Mouse (Mus musculus) testis, adult 2 months (tissue): ENCODE measurements around the gene Pbx3. TPM values are rescaled to one million over a fixed set of nuclear protein-coding genes. Genes with fewer than 3 reads are reported as not detected.

Experiments
- H3K27ac ChIP-seq: fragments of 200-500 bp; 2 replicates; pipeline ENCODE4 v1.5.1; 2012; ENCODE audit warnings: low read depth, low read length; ENCODE audit not compliant: control insufficient read depth, insufficient read depth
- H3K27me3 ChIP-seq: fragments of 200-500 bp; 2 replicates; pipeline ENCODE4 v1.6.1; 2012; ENCODE audit warnings: mild to moderate bottlenecking, low read length, moderate library complexity; ENCODE audit not compliant: control insufficient read depth, insufficient read depth
- H3K36me3 ChIP-seq: fragments of 200-500 bp; 2 replicates; pipeline ENCODE4 v1.6.1; 2012; ENCODE audit warnings: mild to moderate bottlenecking, low read length; ENCODE audit not compliant: control insufficient read depth, insufficient read depth
- H3K4me1 ChIP-seq: fragments of 200-500 bp; 2 replicates; pipeline ENCODE4 v1.6.1; 2012; ENCODE audit warnings: low read length; ENCODE audit not compliant: control insufficient read depth, insufficient read depth
- H3K4me3 ChIP-seq: fragments of 200-500 bp; 2 replicates; pipeline ENCODE4 v1.5.1; 2012; ENCODE audit warnings: low read depth, mild to moderate bottlenecking, low read length, moderate library complexity, mixed read lengths; ENCODE audit not compliant: control insufficient read depth
- CTCF ChIP-seq: fragments of 200-500 bp; IDR thresholded peaks from 2 replicates; pipeline ENCODE4 v1.5.1; 2012; ENCODE audit warnings: low read depth, mild to moderate bottlenecking, inconsistent platforms, low read length, moderate library complexity; ENCODE audit not compliant: control insufficient read depth, insufficient read depth, insufficient replicate concordance
- POLR2A ChIP-seq: fragments of 200-500 bp; IDR thresholded peaks from 2 replicates; pipeline ENCODE4 v1.6.1; 2012; ENCODE audit warnings: low read depth, mild to moderate bottlenecking, inconsistent platforms, low read length, moderate library complexity; ENCODE audit not compliant: control insufficient read depth
- polyA plus RNA-seq: library from polyadenylated mRNA; depleted of rRNA; stranded (reverse); fragments of >200 nt; gene quantifications from 2 replicates; pipeline ENCODE4 v1.2.3, GENCODE M21; 2012

Pbx3 gene
- polyA plus RNA-seq, 1 experiment = 5.9 TPM

DNA sequence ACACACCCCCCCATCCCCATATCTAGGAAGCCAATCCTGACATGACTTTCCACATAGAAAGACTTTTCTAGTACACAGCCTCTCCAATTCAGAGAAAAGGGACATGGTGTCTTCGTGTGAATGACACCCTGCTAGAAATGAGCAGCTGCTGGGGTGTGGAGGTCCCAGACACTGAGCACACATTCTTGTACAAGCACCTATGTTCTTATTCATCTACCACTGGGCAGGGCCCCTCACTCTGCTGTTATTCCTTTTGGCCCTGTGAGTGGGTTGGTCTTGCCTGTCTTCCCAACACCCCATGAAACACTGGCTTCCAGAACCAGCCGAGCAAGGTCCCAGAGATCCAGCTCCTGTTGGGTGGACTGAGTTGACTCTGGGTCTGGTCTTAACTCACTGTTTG lies 203.3 kb downstream of the Pbx3 start:
- no peak for TF ChIP-seq CTCF
- no peak for TF ChIP-seq POLR2A
- H3K4me1 ChIP-seq = no peaks in the 10 kb centered on the region
- H3K27ac ChIP-seq = no peak overlapping the region
- H3K36me3 ChIP-seq = no peaks in the 10 kb centered on the region
- H3K27me3 ChIP-seq = no peaks in the 10 kb centered on the region
- no peak overlapping the region for H3K4me3 ChIP-seq

DNA sequence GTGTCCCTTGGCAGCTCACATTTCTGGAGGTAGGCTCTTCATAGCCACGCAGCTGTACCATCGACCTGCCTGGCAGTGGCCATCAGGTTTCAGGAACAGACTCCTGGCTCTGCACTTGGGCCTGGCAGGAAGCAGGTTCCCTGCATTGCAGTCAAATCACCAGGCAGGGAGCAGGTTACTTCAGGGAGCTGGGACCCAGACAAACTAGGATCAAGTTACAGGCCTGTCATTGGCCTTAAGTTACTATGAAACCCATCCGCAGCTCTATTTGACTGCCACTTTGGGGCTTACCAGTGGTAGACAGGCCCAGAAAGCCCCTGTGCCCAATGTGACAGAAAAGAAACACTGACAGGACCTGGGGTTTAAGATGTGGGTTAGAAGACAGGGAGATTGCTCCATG lies 204.8 kb downstream of the Pbx3 start:
- TF ChIP-seq CTCF = no peak
- no peak for TF ChIP-seq POLR2A
- H3K4me3 ChIP-seq = no peak overlapping the region
- no peaks in the 10 kb centered on the region for H3K36me3 ChIP-seq
- H3K27me3 ChIP-seq = no peaks in the 10 kb centered on the region
- no peaks in the 10 kb centered on the region for H3K4me1 ChIP-seq
- H3K27ac ChIP-seq = no peak overlapping the region

DNA sequence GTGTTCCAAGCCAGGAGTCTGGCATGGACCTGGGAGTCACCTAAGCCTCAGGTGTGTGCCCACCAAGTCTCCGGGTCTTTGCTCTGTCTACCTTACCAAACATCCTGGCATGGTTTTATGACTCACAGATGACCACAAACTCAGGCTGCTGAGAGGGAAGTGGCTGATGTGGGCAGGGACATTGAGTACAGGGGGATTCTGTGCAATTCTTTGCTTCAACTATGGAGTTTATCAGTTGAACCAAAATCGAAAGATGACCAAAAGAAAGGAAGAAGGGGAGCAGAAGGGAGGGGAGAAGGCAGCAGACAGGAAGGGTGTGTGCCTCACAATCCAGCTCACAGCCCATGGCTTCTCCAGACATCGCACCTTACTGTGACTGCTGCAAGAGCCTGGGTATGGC lies 210.5 kb downstream of the Pbx3 start:
- H3K27ac ChIP-seq = no peak overlapping the region
- H3K36me3 ChIP-seq = no peaks in the 10 kb centered on the region
- no peak overlapping the region for H3K4me3 ChIP-seq
- H3K4me1 ChIP-seq = no peaks in the 10 kb centered on the region
- TF ChIP-seq POLR2A = no peak
- no peak for TF ChIP-seq CTCF
- no peaks in the 10 kb centered on the region for H3K27me3 ChIP-seq

DNA sequence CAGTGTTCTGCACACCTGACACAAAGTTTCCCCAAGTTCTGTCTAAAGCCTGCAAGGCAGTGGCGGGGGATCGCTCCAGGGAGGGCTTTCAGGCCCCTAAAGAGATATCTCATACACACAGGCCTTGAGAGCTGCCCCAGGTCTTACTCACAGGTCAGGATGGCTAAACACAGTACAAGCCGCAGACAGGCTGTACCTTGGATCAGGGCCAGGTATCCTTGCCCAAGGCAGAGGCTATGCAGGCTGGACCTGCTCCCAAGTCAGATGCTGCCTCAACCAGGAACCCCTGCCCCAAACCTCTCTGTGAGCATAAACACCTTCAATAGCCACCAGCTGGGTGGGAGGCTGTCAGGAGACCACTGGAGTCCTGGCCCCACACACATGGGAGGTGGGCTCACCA lies 215.2 kb downstream of the Pbx3 start:
- Histone ChIP-seq H3K4me3 (no peak overlapping the region), H3K4me1 (peaks cover 2% of the 10 kb centered on the region; the same call in 1 of the 2 replicates), H3K36me3 (no peaks in the 10 kb centered on the region), H3K27ac (no peak overlapping the region), H3K27me3 (no peaks in the 10 kb centered on the region)
- TF ChIP-seq CTCF (no peak), POLR2A (no peak)

DNA sequence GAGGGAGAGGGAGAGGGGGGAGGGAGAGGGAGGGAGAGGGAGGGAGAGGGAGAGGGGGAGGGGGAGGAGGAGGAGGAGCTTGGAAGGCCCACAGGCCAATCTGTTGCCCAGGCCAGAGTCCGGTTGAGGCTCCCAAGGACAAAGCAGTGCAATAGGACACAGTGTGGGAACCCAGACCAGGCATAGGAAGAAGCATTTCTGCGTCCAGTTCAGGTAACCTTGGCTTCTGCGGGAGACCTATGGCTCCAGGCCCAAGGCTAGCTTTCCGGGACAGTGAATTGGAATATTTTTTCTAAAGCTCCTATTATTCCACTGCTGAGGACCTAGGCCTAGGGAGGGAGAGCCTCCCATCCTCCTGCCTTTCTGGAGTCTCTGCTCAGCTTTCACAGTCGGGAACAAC lies 218.1 kb downstream of the Pbx3 start:
- peaks cover 2% of the 10 kb centered on the region; the same call in 1 of the 2 replicates for H3K4me1 ChIP-seq
- H3K27ac ChIP-seq = no peak overlapping the region
- H3K4me3 ChIP-seq = no peak overlapping the region
- no peaks in the 10 kb centered on the region for H3K36me3 ChIP-seq
- no peak for TF ChIP-seq POLR2A
- TF ChIP-seq CTCF = no peak
- no peaks in the 10 kb centered on the region for H3K27me3 ChIP-seq

DNA sequence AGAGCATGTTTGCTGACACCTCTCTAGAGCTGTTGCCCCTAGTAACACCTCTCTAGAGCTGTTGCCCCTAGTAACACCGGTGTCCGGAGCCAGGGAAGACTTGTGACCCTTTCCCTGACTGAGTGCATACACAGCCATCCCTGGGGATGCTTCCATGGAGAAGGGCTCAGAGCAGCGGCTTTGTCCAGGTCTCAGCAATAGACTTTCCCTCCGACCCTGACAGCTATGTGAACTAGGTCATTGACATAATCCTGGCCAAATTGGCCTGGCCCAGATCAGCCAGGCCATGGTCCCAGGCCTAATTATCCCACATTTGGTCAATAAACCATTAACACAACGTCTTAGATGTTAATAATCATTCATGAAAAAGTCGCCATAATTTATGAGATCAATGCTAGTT lies 219.6 kb downstream of the Pbx3 start:
- H3K27ac ChIP-seq = no peak overlapping the region
- H3K4me1 ChIP-seq = peaks cover 2% of the 10 kb centered on the region; the same call in 1 of the 2 replicates
- TF ChIP-seq POLR2A = no peak
- TF ChIP-seq CTCF = no peak
- no peaks in the 10 kb centered on the region for H3K27me3 ChIP-seq
- no peak overlapping the region for H3K4me3 ChIP-seq
- no peaks in the 10 kb centered on the region for H3K36me3 ChIP-seq

DNA sequence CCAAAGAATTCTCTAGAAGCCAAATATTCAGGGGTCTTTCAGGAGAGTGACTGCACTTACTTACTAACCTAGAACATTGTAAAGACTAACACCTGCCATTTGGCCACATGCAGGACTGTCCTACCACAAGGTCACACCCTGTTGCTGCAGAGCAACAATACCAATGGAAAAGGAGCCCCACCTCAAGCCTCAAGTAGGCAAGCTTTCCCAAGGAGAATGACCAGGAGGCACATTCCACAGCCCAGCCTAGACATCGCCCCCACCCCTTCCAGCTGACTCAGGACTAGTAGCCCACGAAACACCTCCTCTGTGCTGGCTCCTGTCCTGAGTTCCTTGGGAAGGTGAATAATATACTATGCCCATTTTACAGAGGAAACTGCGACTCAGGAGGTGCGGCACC lies 222.4 kb downstream of the Pbx3 start:
- no peaks in the 10 kb centered on the region for H3K36me3 ChIP-seq
- TF ChIP-seq POLR2A (no peak), CTCF (no peak)
- H3K4me1 ChIP-seq = peaks cover 2% of the 10 kb centered on the region; the same call in 1 of the 2 replicates
- H3K27me3 ChIP-seq = no peaks in the 10 kb centered on the region
- H3K27ac ChIP-seq = no peak overlapping the region
- no peak overlapping the region for H3K4me3 ChIP-seq

DNA sequence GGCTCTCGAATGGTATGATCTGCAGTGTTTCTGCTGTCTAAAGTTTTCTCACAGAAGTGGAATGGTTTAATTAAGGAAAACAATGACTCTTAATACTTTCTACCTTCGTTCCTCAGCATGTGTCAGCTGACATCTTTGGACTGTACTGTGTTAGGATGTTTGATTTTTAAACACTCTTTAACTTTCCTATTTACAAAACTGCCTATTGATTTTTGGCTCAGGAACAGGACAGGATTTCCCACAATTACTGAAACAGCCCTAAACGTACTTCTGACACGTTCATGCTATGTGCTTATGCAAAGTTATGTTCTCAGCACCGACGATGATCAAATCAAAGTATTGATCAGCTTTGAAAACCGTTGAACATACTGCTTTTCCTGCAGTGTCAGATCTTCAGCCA lies 224.7 kb downstream of the Pbx3 start:
- Histone ChIP-seq H3K27me3 (no peaks in the 10 kb centered on the region), H3K36me3 (no peaks in the 10 kb centered on the region), H3K4me1 (no peaks in the 10 kb centered on the region), H3K4me3 (no peak overlapping the region), H3K27ac (no peak overlapping the region)
- TF ChIP-seq CTCF (no peak), POLR2A (no peak)
